Mouse (Mus musculus) liver, embryonic 13.5 days (tissue): ENCODE data around the gene Ddx11. TPM values are rescaled to one million over a fixed set of nuclear protein-coding genes. Genes with fewer than 3 reads are reported as not detected.

ENCODE experiments used
- ATAC-seq: fragments of 200-750 bp; cut with Nextera tagmentation; 2 replicates; pipeline ENCODE4 v1.8.0; 2017; ENCODE audit warnings: low read depth, mild to moderate bottlenecking, moderate number of reproducible peaks, moderate library complexity
- DNase-seq: peaks from one replicate; pipeline ENCODE4 v3.0.0; 2022
- H3K27ac ChIP-seq: fragments of 300-500 bp; sonication (generic); 2 replicates; pipeline ENCODE4 v1.5.1; 2015; ENCODE audit warnings: moderate library complexity, mild to moderate bottlenecking, inconsistent platforms
- H3K27me3 ChIP-seq: fragments of 300-500 bp; sonication (generic); 2 replicates; pipeline ENCODE4 v1.6.1; 2015; ENCODE audit warnings: mild to moderate bottlenecking, inconsistent platforms
- H3K36me3 ChIP-seq: fragments of 300-500 bp; sonication (generic); 2 replicates; pipeline ENCODE4 v1.6.1; 2015; ENCODE audit warnings: mild to moderate bottlenecking, inconsistent platforms
- H3K4me1 ChIP-seq: fragments of 300-500 bp; sonication (generic); replicated peaks from 2 replicates; pipeline ENCODE4 v1.6.1; 2015; ENCODE audit warnings: inconsistent platforms
- H3K4me2 ChIP-seq: fragments of 300-500 bp; sonication (generic); 2 replicates; pipeline ENCODE4 v1.6.1; 2015; ENCODE audit warnings: inconsistent platforms, mild to moderate bottlenecking, moderate library complexity
- H3K4me3 ChIP-seq: fragments of 300-500 bp; sonication (generic); replicated peaks from 2 replicates; pipeline ENCODE4 v1.5.1; 2015; ENCODE audit warnings: mild to moderate bottlenecking, inconsistent platforms
- H3K9ac ChIP-seq: fragments of 300-500 bp; sonication (generic); 2 replicates; pipeline ENCODE4 v1.6.1; 2015; ENCODE audit warnings: mild to moderate bottlenecking, inconsistent platforms
- H3K9me3 ChIP-seq: fragments of 300-500 bp; sonication (generic); replicated peaks from 2 replicates; pipeline ENCODE4 v1.6.1; 2016; ENCODE audit warnings: inconsistent platforms
- WGBS: fragments of 180-500 bp; shearing (Covaris S2); methylation state at CpG from one replicate; pipeline ENCODE4 v1.1.7; 2015; ENCODE audit not compliant: insufficient replicate concordance; 5-methylcytosine and 5-hydroxymethylcytosine counted together
- polyA plus RNA-seq: library from polyadenylated mRNA; unstranded; fragments of >200 nt; fragmentation: Nextera tagmentation; extraction: Ambion mirVana; gene quantifications from 2 replicates; pipeline ENCODE4 v1.2.1, GENCODE M21; 2015

The Ddx11 gene
- 8.6 and 9.9 TPM in 2 replicates for polyA plus RNA-seq

GRCm38 (mm10) chr17:66123066-66123815 is at the start of gene Ddx11:
Gene Ddx11, plus strand, starts transcription at chr17:66123520.
- ATAC-seq, result peak; percentile 89
- H3K27me3 ChIP-seq, result no peaks in the 10 kb centered on the region
- peak within 1 kb of the TSS; percentile 88 for H3K4me3 ChIP-seq
- no peaks in the 10 kb centered on the region for H3K9me3 ChIP-seq
- peak within 1 kb of the TSS; percentile 86 for H3K9ac ChIP-seq
- H3K4me1 ChIP-seq, result peaks cover 42% of the 10 kb centered on the region
- H3K36me3 ChIP-seq, result peaks cover 47% of the 10 kb centered on the region
- peak within 1 kb of the TSS; percentile 89 for H3K4me2 ChIP-seq
- peak; percentile 90 for DNase-seq
- peak within 1 kb of the TSS; percentile 94 for H3K27ac ChIP-seq
- WGBS, result 5% methylated on average over 45 of the region's 45 CpGs

GRCm38 (mm10) chr17:66073971-66074370 is 49.3 kb upstream of the Ddx11 start:
- no peak overlapping the region for H3K4me2 ChIP-seq
- ATAC-seq, result no peak
- DNase-seq, result no peak
- H3K9ac ChIP-seq, result no peak overlapping the region
- no peaks in the 10 kb centered on the region for H3K27me3 ChIP-seq
- WGBS, result 82% methylated on average over 7 of the region's 7 CpGs
- no peaks in the 10 kb centered on the region for H3K9me3 ChIP-seq
- H3K36me3 ChIP-seq, result peaks cover 2% of the 10 kb centered on the region; the same call in 1 of the 2 replicates
- H3K4me1 ChIP-seq, result peaks cover 30% of the 10 kb centered on the region
- H3K27ac ChIP-seq, result no peak overlapping the region
- H3K4me3 ChIP-seq, result no peak overlapping the region

GRCm38 (mm10) chr17:66075827-66076173 is 47.5 kb upstream of the Ddx11 start:
- peaks cover 17% of the 10 kb centered on the region for H3K36me3 ChIP-seq
- H3K27ac ChIP-seq, result peak overlapping the region; percentile 96
- H3K27me3 ChIP-seq, result no peaks in the 10 kb centered on the region
- H3K4me2 ChIP-seq, result peak overlapping the region; percentile 95
- 10% methylated on average over 12 of the region's 12 CpGs for WGBS
- H3K4me3 ChIP-seq, result peak overlapping the region; percentile 94
- peaks cover 30% of the 10 kb centered on the region for H3K4me1 ChIP-seq
- no peak for DNase-seq
- peak overlapping the region; percentile 87 for H3K9ac ChIP-seq
- ATAC-seq, result no peak
- H3K9me3 ChIP-seq, result no peaks in the 10 kb centered on the region

- H3K27me3 ChIP-seq, result no peaks in the 10 kb centered on the region
- peak; percentile 81 for ATAC-seq
- under 1% methylated on average over 80 of the region's 95 CpGs for WGBS
These were observed 47.0 kb upstream of the Ddx11 start for GRCm38 (mm10) chr17:66076174-66076927.

GRCm38 (mm10) chr17:66076934-66077333 is 46.4 kb upstream of the Ddx11 start, which contains the start of gene Ankrd12:
Gene Ankrd12, minus strand, starts transcription at chr17:66077089.
- DNase-seq (peak; percentile 94), ATAC-seq (peak; percentile 90)
- whole genome bisulfite sequencing, result 1% methylated on average over 53 of the region's 53 CpGs
- peaks cover 25% of the 10 kb centered on the region for H3K36me3 ChIP-seq
- H3K4me3 ChIP-seq, result peak within 1 kb of the TSS; percentile 94
- no peaks in the 10 kb centered on the region for H3K27me3 ChIP-seq
- H3K4me1 ChIP-seq, result peaks cover 26% of the 10 kb centered on the region
- H3K9ac ChIP-seq, result peak within 1 kb of the TSS; percentile 87
- no peaks in the 10 kb centered on the region for H3K9me3 ChIP-seq
- peak within 1 kb of the TSS; percentile 96 for H3K27ac ChIP-seq
- peak within 1 kb of the TSS; percentile 95 for H3K4me2 ChIP-seq

More at GRCm38 (mm10) chr17:66076174-66076927, 47.0 kb upstream of the Ddx11 start:
- H3K9me3 ChIP-seq, result no peaks in the 10 kb centered on the region
- peak overlapping the region; percentile 95 for H3K4me2 ChIP-seq
- H3K9ac ChIP-seq, result peak overlapping the region; percentile 87
- no peak for DNase-seq
- H3K27ac ChIP-seq, result peak overlapping the region; percentile 96
- peaks cover 30% of the 10 kb centered on the region for H3K4me1 ChIP-seq
- peaks cover 22% of the 10 kb centered on the region for H3K36me3 ChIP-seq
- peak overlapping the region; percentile 94 for H3K4me3 ChIP-seq

GRCm38 (mm10) chr17:66077437-66077850 is 45.9 kb upstream of the Ddx11 start:
- DNase-seq (no peak), ATAC-seq (peak; percentile 37)
- peak overlapping the region; percentile 81 for H3K9ac ChIP-seq
- H3K4me1 ChIP-seq, result peaks cover 26% of the 10 kb centered on the region
- peaks cover 25% of the 10 kb centered on the region for H3K36me3 ChIP-seq
- H3K9me3 ChIP-seq, result no peaks in the 10 kb centered on the region
- H3K4me2 ChIP-seq, result peak overlapping the region; percentile 95
- H3K27ac ChIP-seq, result peak overlapping the region; percentile 81
- H3K27me3 ChIP-seq, result no peaks in the 10 kb centered on the region
- peak overlapping the region; percentile 94 for H3K4me3 ChIP-seq
- under 1% methylated on average over 23 of the region's 23 CpGs for WGBS

GRCm38 (mm10) chr17:66084486-66084885 is 38.8 kb upstream of the Ddx11 start:
- H3K27ac ChIP-seq, result no peak overlapping the region
- 71% methylated on average over 1 of the region's 1 CpGs for WGBS
- DNase-seq (no peak), ATAC-seq (no peak)
- no peak overlapping the region for H3K4me2 ChIP-seq
- H3K9ac ChIP-seq, result no peak overlapping the region
- H3K4me1 ChIP-seq, result 0 out of 2 replicates have a peak, but pooled peaks cover 3% of the 10 kb centered on the region
- H3K27me3 ChIP-seq, result no peaks in the 10 kb centered on the region
- H3K36me3 ChIP-seq, result peaks cover 61% of the 10 kb centered on the region
- no peaks in the 10 kb centered on the region for H3K9me3 ChIP-seq
- no peak overlapping the region for H3K4me3 ChIP-seq

GRCm38 (mm10) chr17:66085038-66085437 is 38.3 kb upstream of the Ddx11 start:
- Histone ChIP-seq H3K4me3 (no peak overlapping the region), H3K36me3 (peaks cover 60% of the 10 kb centered on the region), H3K4me2 (no peak overlapping the region), H3K9ac (no peak overlapping the region), H3K27ac (no peak overlapping the region), H3K4me1 (0 out of 2 replicates have a peak, but pooled peaks cover 3% of the 10 kb centered on the region), H3K27me3 (no peaks in the 10 kb centered on the region), H3K9me3 (no peaks in the 10 kb centered on the region)
- ATAC-seq (no peak), DNase-seq (no peak)
- 71% methylated on average over 1 of the region's 1 CpGs for whole genome bisulfite sequencing

- ATAC-seq (no peak), DNase-seq (no peak)
- H3K27ac ChIP-seq, result no peak overlapping the region
- no peaks in the 10 kb centered on the region for H3K4me1 ChIP-seq
- H3K36me3 ChIP-seq, result peaks cover 63% of the 10 kb centered on the region
- H3K9ac ChIP-seq, result no peak overlapping the region
- H3K4me3 ChIP-seq, result no peak overlapping the region
- H3K4me2 ChIP-seq, result no peak overlapping the region
- H3K27me3 ChIP-seq, result no peaks in the 10 kb centered on the region
- H3K9me3 ChIP-seq, result no peaks in the 10 kb centered on the region
These were observed 33.1 kb upstream of the Ddx11 start for GRCm38 (mm10) chr17:66090251-66090650.

GRCm38 (mm10) chr17:66091392-66091791 is 31.9 kb upstream of the Ddx11 start:
- Histone ChIP-seq H3K27me3 (no peaks in the 10 kb centered on the region), H3K36me3 (peaks cover 51% of the 10 kb centered on the region), H3K4me2 (no peak overlapping the region), H3K27ac (no peak overlapping the region), H3K4me1 (0 out of 2 replicates have a peak, but pooled peaks cover 3% of the 10 kb centered on the region), H3K4me3 (no peak overlapping the region), H3K9ac (no peak overlapping the region), H3K9me3 (no peaks in the 10 kb centered on the region)
- no peak for DNase-seq
- WGBS, result 84% methylated on average over 2 of the region's 2 CpGs
- no peak for ATAC-seq

GRCm38 (mm10) chr17:66092065-66092464 is 31.3 kb upstream of the Ddx11 start:
- no peak for ATAC-seq
- 90% methylated on average over 2 of the region's 2 CpGs for WGBS

More at GRCm38 (mm10) chr17:66092065-66092464, 31.3 kb upstream of the Ddx11 start:
- Histone ChIP-seq H3K9me3 (no peaks in the 10 kb centered on the region), H3K27ac (no peak overlapping the region), H3K4me3 (no peak overlapping the region), H3K4me1 (peaks cover 7% of the 10 kb centered on the region; the same call in 1 of the 2 replicates), H3K4me2 (no peak overlapping the region), H3K9ac (no peak overlapping the region), H3K36me3 (peaks cover 45% of the 10 kb centered on the region), H3K27me3 (no peaks in the 10 kb centered on the region)
- DNase-seq, result no peak
